Mouse (Mus musculus) kidney, postnatal 14 days (tissue): ENCODE data around the gene Tgfbi.
A peak's percentile ranks its signal among the peaks of the same experiment; 100 is the strongest.

Experiments
- DNase-seq: peaks from one replicate; pipeline ENCODE4 v3.0.0; 2022; ENCODE audit warnings: mixed read lengths

Gene Tgfbi

DNA sequence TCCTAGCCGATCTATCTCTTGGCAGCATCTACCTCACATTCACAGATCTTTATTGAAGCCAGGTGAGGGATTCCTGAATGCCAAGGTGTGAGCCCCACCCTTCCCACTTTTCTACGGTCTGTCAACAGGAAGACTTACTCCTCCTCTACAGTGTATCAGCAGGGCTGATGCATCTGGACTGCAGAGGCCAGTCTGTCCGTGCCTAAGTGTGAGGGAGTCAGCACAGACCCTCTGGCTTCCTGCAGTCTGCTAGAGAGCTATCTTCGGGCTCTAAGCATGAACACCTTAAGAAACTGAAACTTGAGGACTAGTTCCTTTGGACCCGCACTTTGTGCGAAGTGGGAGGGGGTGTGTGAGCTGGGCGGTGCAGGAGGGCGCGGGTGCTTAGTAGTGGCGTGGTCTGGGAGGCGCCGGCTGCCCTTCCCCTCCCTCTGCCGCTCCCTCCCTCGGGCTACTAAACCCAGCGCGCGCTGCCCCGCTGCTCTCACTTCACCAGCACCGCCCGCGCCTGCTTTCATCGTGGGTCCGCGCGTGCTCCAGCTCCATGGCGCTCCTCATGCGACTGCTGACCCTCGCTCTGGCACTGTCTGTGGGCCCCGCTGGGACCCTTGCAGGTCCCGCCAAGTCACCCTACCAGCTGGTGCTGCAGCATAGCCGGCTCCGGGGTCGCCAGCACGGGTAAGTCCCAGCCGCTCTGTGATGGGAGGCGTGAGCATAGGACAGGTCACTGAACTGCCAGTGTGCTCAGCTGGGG lies at the start of gene Tgfbi:
Gene Tgfbi, plus strand, starts transcription at position 421 of the 754 bp plus-strand sequence.
- DNase-seq = peak; percentile 75

- peak; percentile 27 for DNase-seq
These were observed 49.4 kb upstream of the Tgfbi start for GRCm38 (mm10) chr13:56559841-56560370.

DNA sequence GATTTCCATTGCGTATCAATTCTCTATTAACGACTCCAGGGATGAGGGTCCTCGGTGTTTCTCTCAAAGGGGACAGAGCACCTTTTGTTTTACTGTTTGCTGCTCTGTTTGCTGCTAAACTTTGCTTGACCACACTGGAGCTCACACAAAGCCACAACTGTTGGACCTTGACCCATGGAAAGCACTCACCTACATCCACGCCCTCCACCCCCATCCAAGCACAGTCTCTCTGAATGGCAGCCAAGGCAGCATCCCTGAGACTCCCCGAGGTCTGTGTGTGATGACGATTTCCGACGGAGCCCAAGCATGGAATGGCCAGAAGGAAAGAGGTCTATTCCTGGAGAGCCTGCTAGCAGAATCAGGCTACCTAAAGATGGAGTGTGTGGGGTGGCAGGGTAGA lies 48.2 kb upstream of the Tgfbi start:
- DNase-seq = peak; percentile 73

GRCm38 (mm10) chr13:56563075-56563474 lies 46.2 kb upstream of the Tgfbi start:
- DNase-seq = peak; percentile 46

- DNase-seq = no peak
These were observed 43.0 kb upstream of the Tgfbi start for GRCm38 (mm10) chr13:56566336-56566735.

- peak; percentile 22 for DNase-seq
These were observed 37.7 kb upstream of the Tgfbi start for GRCm38 (mm10) chr13:56571645-56572044.

GRCm38 (mm10) chr13:56575074-56575473 lies 34.2 kb upstream of the Tgfbi start:
- DNase-seq = no peak

- DNase-seq = peak; percentile 84
These were observed 33.5 kb upstream of the Tgfbi start for GRCm38 (mm10) chr13:56575701-56576321.

- no peak for DNase-seq
These were observed 31.2 kb upstream of the Tgfbi start for GRCm38 (mm10) chr13:56578097-56578496.

DNA sequence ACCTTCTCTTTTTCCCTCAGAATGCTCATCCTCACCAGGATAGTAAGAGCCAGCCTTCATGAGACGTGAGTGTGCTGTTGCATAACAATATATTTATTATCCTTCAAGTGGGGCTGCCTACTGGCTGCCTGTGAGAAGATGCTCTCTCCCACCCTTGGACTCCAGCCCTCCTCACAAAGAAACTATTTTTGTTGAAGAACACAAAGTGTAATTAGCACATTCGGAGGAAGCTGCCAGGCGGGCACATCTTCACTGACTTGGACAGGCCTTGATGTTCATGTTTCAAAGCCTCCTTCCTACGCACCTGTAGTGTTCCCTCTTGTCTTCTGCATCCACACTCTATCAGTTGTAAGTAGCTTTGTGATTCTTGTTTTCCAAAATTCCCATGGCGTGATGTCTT lies 28.9 kb upstream of the Tgfbi start:
- no peak for DNase-seq

- DNase-seq = no peak
These were observed 27.8 kb upstream of the Tgfbi start for GRCm38 (mm10) chr13:56581512-56581911.

- peak; percentile 44 for DNase-seq
These were observed 27.3 kb upstream of the Tgfbi start for GRCm38 (mm10) chr13:56581961-56582434.

DNA sequence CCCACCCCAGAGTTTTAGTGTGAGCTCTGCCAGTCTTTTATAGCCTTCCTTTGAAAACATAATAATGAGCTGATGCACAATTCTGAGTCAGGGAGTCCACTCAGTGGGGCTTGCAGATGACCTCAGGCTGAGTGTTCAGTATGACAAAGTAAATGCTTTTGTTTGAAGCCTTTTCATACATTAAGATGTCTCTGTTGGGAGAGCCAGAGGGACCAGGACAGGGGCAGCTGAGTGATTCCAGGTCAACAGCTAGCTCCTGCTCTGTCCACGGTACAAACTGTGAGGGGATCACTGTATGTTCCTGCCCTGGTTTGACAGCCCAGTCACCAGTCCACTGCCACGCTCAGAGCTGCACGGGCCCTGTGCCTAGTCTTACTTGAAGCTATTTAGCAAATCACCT lies 26.6 kb upstream of the Tgfbi start:
- DNase-seq = no peak

- no peak for DNase-seq
These were observed 23.3 kb upstream of the Tgfbi start for GRCm38 (mm10) chr13:56586046-56586445.

DNA sequence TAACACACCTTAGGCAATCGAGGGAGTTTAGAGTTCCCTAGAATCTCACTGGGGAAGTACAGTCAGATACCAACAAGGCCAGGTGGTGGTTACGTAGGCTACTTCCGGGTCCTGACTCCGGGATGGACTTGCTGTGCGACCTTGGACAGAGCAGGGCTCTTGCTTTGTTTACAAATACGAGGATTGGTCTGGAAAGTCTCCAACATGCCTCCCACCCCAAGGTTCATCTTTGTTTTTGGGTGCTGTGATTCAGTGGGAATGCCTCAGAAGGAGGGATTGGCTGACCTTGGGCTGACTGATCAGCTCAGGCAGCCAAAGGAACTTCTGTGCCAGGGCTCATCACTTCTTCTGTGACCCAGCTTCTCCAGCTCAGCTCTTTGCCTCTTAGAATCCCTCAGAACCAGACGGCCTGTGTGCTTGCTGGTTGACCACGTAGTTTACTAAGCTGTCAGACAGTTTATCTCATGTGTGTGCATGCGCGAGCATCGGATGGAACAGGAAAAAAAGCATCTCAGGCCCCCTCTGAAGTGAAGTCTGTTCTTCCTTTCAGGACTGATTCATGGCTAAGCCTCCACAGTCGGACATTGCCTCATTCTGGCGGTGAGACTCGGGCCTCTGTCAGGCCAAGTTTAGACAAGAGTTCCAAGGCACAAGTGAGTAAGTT lies 20.7 kb upstream of the Tgfbi start:
- no peak for DNase-seq

- no peak for DNase-seq
These were observed 19.1 kb upstream of the Tgfbi start for GRCm38 (mm10) chr13:56590202-56590601.

DNA sequence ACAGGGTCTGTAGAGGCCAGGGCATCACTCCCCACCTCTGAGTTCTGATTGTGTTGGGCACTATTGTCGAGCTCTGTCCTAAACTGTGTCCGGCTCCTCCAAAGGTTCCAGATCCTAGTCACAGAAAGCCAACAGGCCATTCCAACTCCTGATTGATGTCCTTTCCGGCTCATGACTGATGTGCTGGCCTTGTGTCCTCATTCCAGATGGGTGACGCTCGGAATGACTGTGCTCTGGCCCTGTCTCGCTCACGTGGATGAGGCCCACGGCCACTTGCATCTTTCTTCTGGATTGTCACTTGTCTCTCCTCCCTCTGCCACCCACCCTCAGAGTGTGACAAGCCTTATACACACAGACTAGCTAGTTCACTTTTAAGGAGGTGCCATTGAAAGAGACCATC lies 18.1 kb upstream of the Tgfbi start:
- DNase-seq = no peak

- no peak for DNase-seq
These were observed 17.4 kb upstream of the Tgfbi start for GRCm38 (mm10) chr13:56591939-56592338.

GRCm38 (mm10) chr13:56593196-56593595 lies 16.1 kb upstream of the Tgfbi start:
- DNase-seq = no peak

DNA sequence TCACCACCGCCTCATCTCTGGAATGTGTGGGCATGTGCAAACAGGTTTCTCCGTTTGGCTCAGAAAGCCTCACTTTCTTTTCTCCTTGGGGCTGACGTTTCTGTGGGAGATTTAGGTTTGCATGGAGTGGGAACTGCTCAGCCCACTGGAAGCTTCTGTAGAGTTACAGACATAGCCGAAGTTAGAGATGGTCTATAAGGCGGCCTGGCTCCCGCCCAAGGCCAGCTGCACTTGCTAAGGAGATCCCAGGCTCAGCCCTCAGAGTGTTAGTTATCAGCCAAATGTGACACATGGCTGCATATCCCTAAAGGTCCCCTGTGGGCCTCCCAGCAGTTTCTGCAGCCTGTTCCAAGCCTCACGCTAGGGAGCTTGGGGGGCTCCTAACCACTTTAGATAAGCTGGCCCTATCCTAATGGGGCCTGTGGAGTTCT lies 15.3 kb upstream of the Tgfbi start:
- DNase-seq = no peak

GRCm38 (mm10) chr13:56595246-56595645 lies 14.1 kb upstream of the Tgfbi start:
- peak; percentile 56 for DNase-seq

- DNase-seq = no peak
These were observed 12.0 kb upstream of the Tgfbi start for GRCm38 (mm10) chr13:56597296-56597695.

DNA sequence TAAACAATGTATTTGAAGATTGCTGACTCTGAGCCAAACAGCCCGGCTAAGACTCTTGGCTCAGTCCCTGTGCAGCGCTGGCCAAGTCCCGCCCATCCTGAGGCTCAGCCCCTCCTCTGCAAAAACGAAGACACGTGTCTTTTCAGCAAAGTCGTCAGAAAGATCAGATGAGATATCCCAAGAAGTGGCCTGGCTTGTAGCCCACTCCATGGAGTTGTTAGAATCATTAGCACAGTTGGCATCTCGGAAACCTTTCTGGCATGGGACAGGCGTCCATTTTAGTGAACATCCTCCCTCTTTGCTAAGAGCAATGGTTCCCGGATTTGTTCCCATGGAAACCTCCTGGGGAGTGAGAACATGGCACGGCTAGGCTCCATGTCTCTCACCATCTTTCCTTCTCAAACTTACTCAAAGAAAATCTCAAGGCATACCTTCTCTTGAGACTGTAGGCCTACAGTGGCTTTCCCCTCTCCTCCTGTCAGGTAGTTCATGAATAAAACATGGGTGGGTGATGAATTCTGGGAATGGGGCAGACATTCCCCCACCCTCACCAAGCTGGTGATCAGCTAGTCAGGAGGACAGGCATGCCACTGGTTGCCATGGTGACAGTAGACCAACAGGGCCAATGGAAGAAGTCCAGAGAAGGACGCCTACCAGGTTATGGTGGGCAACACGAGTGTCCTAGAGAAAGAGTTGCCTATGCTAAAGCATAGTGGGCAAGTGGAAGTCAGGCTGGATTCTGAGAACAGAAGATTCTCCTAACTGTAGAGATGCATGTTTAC lies 11.3 kb upstream of the Tgfbi start:
- peak; percentile 79 for DNase-seq
